Mouse (Mus musculus) layer of hippocampus, postnatal 14 days (tissue): ENCODE results near the gene Gm17535. TPM values are rescaled to one million over a fixed set of nuclear protein-coding genes. Genes with fewer than 3 reads are reported as not detected.
A peak's percentile ranks its signal among the peaks of the same experiment; 100 is the strongest.
"Not testable (repeated sequence)": the region's sequence is repeated elsewhere in the genome, so short reads cannot be mapped to it uniquely, and the experiment has no call there.

ENCODE experiments used
- DNase-seq, 2 experiments: peaks; one replicate each; pipeline ENCODE4 v3.0.0; 2021 to 2022; ENCODE audit warnings: low spot score in 2 of 2, mixed read lengths in 1 of 2
- microRNA-seq, 2 experiments: library from miRNA; unstranded; fragments of <30 nt; microRNA quantifications; one replicate each; pipeline ENCODE4 v1.2.0; 2021
- total RNA-seq, 2 experiments: library from RNA; stranded (reverse); gene quantifications; 2 replicates each; pipeline ENCODE4 v1.2.3; 2021

Gene Gm17535
- total RNA-seq, 2 experiments from 2014 or later = not detected

DNA sequence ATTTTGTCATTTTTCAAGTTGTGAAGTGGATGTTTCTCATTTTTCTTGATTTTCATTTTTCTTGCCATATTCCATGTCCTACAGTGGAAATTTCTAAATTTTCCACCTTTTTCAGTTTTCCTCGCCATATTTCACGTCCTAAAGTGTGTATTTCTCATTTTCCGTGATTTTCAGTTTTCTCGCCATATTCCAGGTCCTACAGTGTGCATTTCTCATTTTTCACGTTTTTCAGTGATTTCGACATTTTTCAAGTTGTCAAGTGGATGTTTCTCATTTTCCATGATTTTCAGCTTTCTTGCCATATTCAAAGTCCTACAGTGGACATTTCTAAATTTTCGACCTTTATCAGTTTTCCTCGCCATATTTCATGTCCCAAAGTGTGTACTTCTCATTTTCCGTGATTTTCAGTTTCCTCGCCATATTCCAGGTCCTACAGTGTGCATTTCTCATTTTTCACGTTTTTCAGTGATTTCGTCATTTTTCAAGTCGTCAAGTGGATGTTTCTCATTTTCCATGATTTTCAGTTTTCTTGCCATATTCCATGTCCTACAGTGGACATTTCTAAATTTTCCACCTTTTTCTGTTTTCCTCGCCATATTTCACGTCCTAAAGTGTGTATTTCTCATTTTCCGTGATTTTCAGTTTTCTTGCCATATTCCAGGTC, 10.3 kb upstream of the Gm17535 start:
- DNase-seq = peak; percentile 80 to 83

GRCm38 (mm10) chr9:3024912-3025467, 9.4 kb upstream of the Gm17535 start, which contains the start of gene Gm10717:
Gene Gm10717, plus strand, starts transcription at chr9:3025417.
- peak; percentile 3 to 52 for DNase-seq

- peak; percentile 74 to 85 for DNase-seq
Observed at GRCm38 (mm10) chr9:3025653-3026052, 8.7 kb upstream of the Gm17535 start.

DNA sequence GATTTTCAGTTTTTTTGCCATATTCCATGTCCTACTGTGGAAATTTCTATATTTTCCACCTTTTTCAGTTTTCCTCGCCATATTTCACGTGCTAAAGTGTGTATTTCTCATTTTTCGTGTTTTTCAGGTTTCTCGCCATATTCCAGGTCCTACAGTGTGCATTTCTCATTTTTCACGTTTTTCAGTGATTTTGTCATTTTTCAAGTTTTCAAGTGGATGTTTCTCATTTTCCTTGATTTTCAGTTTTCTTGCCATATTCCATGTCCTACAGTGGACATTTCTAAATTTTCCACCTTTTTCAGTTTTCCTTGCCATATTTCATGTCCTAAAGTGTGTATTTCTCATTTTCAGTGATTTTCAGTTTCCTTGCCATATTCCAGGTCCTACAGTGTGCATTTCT, 8.3 kb upstream of the Gm17535 start:
- not testable (repeated sequence) for DNase-seq

- not testable (repeated sequence) for DNase-seq
Observed at GRCm38 (mm10) chr9:3026741-3027140, 7.7 kb upstream of the Gm17535 start.

DNA sequence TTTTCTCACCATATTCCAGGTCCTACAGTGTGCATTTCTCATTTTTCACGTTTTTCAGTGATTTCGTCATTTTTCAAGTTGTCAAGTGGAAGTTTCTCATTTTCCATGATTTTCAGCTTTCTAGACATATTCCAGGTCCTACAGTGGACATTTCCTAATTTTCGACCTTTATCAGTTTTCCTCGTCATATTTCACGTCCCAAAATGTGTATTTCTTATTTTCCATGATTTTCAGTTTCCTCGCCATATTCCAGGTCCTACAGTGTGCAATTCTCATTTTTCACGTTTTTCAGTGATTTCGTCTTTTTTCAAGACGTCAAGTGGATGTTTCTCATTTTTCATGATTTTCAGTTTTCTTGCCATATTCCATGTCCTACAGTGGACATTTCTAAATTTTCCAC, 7.2 kb upstream of the Gm17535 start:
- not testable (repeated sequence) for DNase-seq

DNA sequence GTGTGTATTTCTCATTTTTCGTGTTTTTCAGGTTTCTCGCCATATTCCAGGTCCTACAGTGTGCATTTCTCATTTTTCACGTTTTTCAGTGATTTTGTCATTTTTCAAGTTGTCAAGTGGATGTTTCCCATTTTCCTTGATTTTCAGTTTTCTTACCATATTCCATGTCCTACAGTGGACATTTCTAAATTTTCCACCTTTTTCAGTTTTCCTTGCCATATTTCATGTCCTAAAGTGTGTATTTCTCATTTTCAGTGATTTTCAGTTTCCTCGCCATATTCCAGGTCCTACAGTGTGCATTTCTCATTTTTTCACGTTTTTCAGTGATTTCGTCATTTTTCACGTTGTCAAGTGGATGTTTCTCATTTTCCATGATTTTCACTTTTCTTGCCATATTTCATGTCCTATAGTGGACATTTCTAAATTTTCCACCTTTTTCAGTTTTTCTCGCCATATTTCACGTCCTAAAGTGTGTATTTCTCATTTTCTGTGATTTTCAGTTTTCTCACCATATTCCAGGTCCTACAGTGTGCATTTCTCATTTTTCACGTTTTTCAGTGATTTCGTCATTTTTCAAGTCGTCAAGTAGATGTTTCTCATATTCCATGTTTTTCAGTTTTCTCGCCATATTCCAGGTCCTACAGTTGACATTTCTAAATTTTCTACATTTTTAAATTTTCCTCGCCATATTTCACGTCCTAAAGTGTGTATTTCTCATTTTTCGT, 5.0 kb upstream of the Gm17535 start:
- peak in 1 of 2 experiments; percentile 32 for DNase-seq

DNA sequence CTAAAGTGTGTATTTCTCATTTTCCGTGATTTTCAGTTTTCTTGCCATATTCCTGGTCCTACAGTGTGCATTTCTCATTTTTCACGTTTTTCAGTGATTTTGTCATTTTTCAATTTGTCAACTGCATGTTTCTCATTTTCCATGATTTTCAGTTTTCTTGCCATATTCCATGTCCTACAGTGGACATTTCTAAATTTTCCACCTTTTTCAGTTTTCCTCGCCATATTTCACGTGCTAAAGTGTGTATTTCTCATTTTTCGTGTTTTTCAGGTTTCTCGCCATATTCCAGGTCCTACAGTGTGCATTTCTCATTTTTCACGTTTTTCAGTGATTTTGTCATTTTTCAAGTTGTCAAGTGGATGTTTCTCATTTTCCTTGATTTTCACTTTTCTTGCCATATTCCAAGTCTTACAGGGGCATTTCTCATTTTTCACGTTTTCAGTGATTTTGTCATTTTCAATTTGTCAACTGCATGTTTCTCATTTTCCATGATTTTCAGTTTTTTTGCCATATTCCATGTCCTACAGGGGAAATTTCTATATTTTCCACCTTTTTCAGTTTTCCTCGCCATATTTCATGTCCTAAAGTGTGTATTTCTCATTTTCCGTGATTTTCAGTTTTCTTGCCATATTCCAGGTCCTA, 3.6 kb upstream of the Gm17535 start:
- DNase-seq = not testable (repeated sequence)

- not testable (repeated sequence) for DNase-seq
Observed at GRCm38 (mm10) chr9:3036577-3036976, 2.2 kb downstream of the Gm17535 start, which contains the start of gene Gm10715. Gene Gm10715, plus strand, starts transcription at chr9:3036877.

DNA sequence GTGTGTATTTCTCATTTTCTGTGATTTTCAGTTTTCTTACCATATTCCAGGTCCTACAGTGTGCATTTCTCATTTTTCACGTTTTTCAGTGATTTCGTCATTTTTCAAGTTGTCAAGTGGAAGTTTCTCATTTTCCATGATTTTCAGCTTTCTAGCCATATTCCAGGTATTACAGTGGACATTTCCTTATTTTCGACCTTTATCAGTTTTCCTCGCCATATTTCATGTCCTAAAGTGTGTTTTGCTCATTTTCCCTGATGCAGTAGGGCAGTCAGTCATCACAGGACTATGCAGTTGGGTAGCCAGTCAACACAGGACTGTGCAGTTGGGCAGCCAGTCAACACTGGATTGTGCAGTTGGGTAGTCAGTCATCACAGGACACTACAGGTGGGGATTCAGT, 3.8 kb downstream of the Gm17535 start:
- not testable (repeated sequence) for DNase-seq

Small RNA genes lying within 50 kb of the gene (microRNA-seq; reads per million reads assigned to microRNA genes)
- gene Mir101c = 0 reads per million in 2 experiments

Other genes with a start within 250 kb of the Gm17535 start
- gene Gm10722, start 33.7 kb upstream of the Gm17535 start, total RNA-seq = not detected
- not detected for gene Gm11168, start 31.3 kb upstream of the Gm17535 start, total RNA-seq
- under 1 TPM in 1 of 2 experiments, not detected in 1; 0.78 TPM for gene Gm10721, start 21.5 kb upstream of the Gm17535 start, total RNA-seq
- not detected for gene Gm10720, start 18.9 kb upstream of the Gm17535 start, total RNA-seq
- gene Gm10719, start 17.2 kb upstream of the Gm17535 start, total RNA-seq = 1 to 10 TPM; 1.2 to 1.8 TPM
- gene Gm10718, start 11.1 kb upstream of the Gm17535 start, total RNA-seq = 1 to 10 TPM in 1 of 2 experiments, under 1 TPM in 1; 0.69 to 2.2 TPM
- gene Gm10717, start 9.2 kb upstream of the Gm17535 start, total RNA-seq = under 1 TPM in 1 of 2 experiments, not detected in 1; 0.91 TPM
- gene Gm10715, start 2.3 kb downstream of the Gm17535 start, total RNA-seq = not detected